9 mouse cellular contexts compared by ENCODE assay signal in genomic region chr6:17589049-17589952, GRCm38 (mm10). TPM values are rescaled to one million over a fixed set of nuclear protein-coding genes. Genes with fewer than 3 reads are reported as not detected.
DNase-seq lines count a peak whose midpoint lies in the region; ATAC-seq and TF ChIP-seq lines count a peak whose summit lies in the region.
"Had no signal": no experiment of that assay in that cellular context is flagged by ENCODE, and none has a peak within 500 bp of the region (broad histone marks: within the 10 kb centered on the region; RNA-seq: fewer than 3 reads in every experiment).

No protein-coding gene starts in this region.

- TF ChIP-seq RAD21 in CH12.LX (IDR thresholded peaks at IDR 0.05; ENCODE audit: low read depth, low read length) = peak; percentile 98

- dilution Hi-C loops in CH12.LX (cut with MboI; ENCODE audit: extremely low pct_ligation_motif_present, extremely low pct_unique_long_range_greater_than_20kb, low sequenced_read_pairs) = no loop called here

- H3K4me2 ChIP-seq in CH12.LX (ENCODE audit: insufficient read depth, low read depth, poor library complexity, severe bottlenecking) = peak overlapping the region; percentile 74
- H3K4me2 ChIP-seq: heart, embryonic 15.5 days had no signal

- no peaks in the 10 kb centered on the region for H3K4me1 ChIP-seq in CH12.LX (ENCODE audit: control insufficient read depth in 1 of 2, insufficient read depth in 2 of 2)
- H3K4me1 ChIP-seq in lung, adult 2 months (ENCODE audit: control insufficient read depth, insufficient read depth, low read length) = no peaks in the 10 kb centered on the region
- H3K4me1 ChIP-seq: heart, embryonic 15.5 days had no signal

- no peaks in the 10 kb centered on the region for H3K27me3 ChIP-seq in CH12.LX (replicated peaks)
- H3K27me3 ChIP-seq: heart, embryonic 15.5 days had no signal

- peak; percentile 74 for ATAC-seq in erythroid progenitor cell, adult 5-6 weeks (replicated peaks; ENCODE audit: low FRiP score, poor library complexity, severe bottlenecking)
- peak; percentile 93 for ATAC-seq in neutrophil, adult 5-6 weeks (ENCODE audit: extremely low read depth, insufficient number of reproducible peaks, low FRiP score, poor library complexity, severe bottlenecking)

- no peak for TF ChIP-seq EP300 in CH12.LX (IDR thresholded peaks at IDR 0.05; ENCODE audit: low read length)

- 31% methylated on average over 16 of the region's 16 CpGs for WGBS in lung, adult 2 months

- peak; percentile 81 to 97 for TF ChIP-seq CTCF in CH12.LX (conservative IDR thresholded peaks at IDR 0.05 in 1 of 2, IDR thresholded peaks at IDR 0.05 in 1 of 2; ENCODE audit: low read depth in 2 of 2, low read length in 2 of 2)
- peak; percentile 93 for TF ChIP-seq CTCF in brain, embryonic 14.5 days (IDR thresholded peaks at IDR 0.05; ENCODE audit: borderline replicate concordance, extremely low read depth, insufficient read depth, insufficient read length)
- peak; percentile 97 for TF ChIP-seq CTCF in layer of hippocampus, adult 2 months (conservative IDR thresholded peaks at IDR 0.05)
- TF ChIP-seq CTCF in lung, adult 2 months (IDR thresholded peaks at IDR 0.05; ENCODE audit: insufficient read depth, low read length) = peak; percentile 98

- H3K9me3 ChIP-seq in CH12.LX (replicated peaks; ENCODE audit: low read length) = peaks cover 8% of the 10 kb centered on the region

- no peak for TF ChIP-seq POLR2A in CH12.LX (IDR thresholded peaks at IDR 0.05; ENCODE audit: low read depth, low read length)
- no peak for TF ChIP-seq POLR2A in brain, embryonic 14.5 days (IDR thresholded peaks at IDR 0.05; ENCODE audit: borderline replicate concordance, extremely low read depth, insufficient read depth, insufficient read length, poor library complexity, severe bottlenecking)
- no peak for TF ChIP-seq POLR2A in lung, adult 2 months (IDR thresholded peaks at IDR 0.05; ENCODE audit: borderline replicate concordance, extremely low read depth, low read depth, low read length)

- no peaks in the 10 kb centered on the region for H3K79me2 ChIP-seq in CH12.LX (replicated peaks; ENCODE audit: control insufficient read depth, extremely low read depth, insufficient read depth, poor library complexity, severe bottlenecking)

- H3K4me3 ChIP-seq in CH12.LX (replicated peaks in 1 of 3; ENCODE audit: low read depth in 2 of 3, low read length in 2 of 3, poor library complexity in 1 of 3) = no peak overlapping the region
- H3K4me3 ChIP-seq in layer of hippocampus, adult 2 months = no peak overlapping the region
- H3K4me3 ChIP-seq in lung, adult 2 months (replicated peaks; ENCODE audit: extremely low read depth, low read depth, low read length) = no peak overlapping the region
- H3K4me3 ChIP-seq: heart, embryonic 15.5 days had no signal

- in situ Hi-C loops in CH12.LX (cut with MboI; ENCODE audit: low pct_ligation_motif_present, low pct_unique_long_range_greater_than_20kb, low sequenced_read_pairs) = loop anchor here (10.0 kb wide), 2 partner anchors 224 to 484 kb away; no protein-coding TSS in a partner anchor

- no peak overlapping the region for H3K9ac ChIP-seq in CH12.LX (ENCODE audit: insufficient read depth, low read depth)
- H3K9ac ChIP-seq: heart, embryonic 15.5 days had no signal

- DNase-seq in CH12.LX (ENCODE audit: extremely low read depth) = peak; percentile 72
- DNase-seq in brain, embryonic 14.5 days (ENCODE audit: low read depth) = peak; percentile 89
- peak; percentile 88 for DNase-seq in heart, postnatal 4 days
- peak; percentile 67 to 90 for DNase-seq in layer of hippocampus, adult 2 months (ENCODE audit: low spot score in 2 of 2)
- DNase-seq in lung, adult 2 months = peak; percentile 73
- DNase-seq in testis, postnatal 14 days (ENCODE audit: low spot score) = peak; percentile 60

- H3K27ac ChIP-seq in CH12.LX (ENCODE audit: insufficient read depth, low read depth) = no peak overlapping the region
- H3K27ac ChIP-seq in layer of hippocampus, adult 2 months = no peak overlapping the region
- H3K27ac ChIP-seq: heart, embryonic 15.5 days had no signal

- no peaks in the 10 kb centered on the region for H3K36me3 ChIP-seq in CH12.LX (replicated peaks in 1 of 2; ENCODE audit: control insufficient read depth in 1 of 2, insufficient read depth in 1 of 2, low read length in 1 of 2)
- H3K36me3 ChIP-seq: heart, embryonic 15.5 days had no signal

TF ChIP-seq in CH12.LX, 34 proteins besides CTCF, POLR2A, EP300 and RAD21:
- TF ChIP-seq JUN (IDR thresholded peaks at IDR 0.05; ENCODE audit: insufficient read depth, low read depth, low read length) = no peak
- TF ChIP-seq SIN3A (IDR thresholded peaks at IDR 0.05; ENCODE audit: low read length) = 0 out of 2 replicates have a peak, but pooled peaks have one; percentile 18
- peak; percentile 90 for TF ChIP-seq SMC3 (IDR thresholded peaks at IDR 0.05; ENCODE audit: low read depth, low read length)
- TF ChIP-seq NELFE (IDR thresholded peaks at IDR 0.05; ENCODE audit: low read depth, low read length) = peak; percentile 27; the same call in 1 of the 2 replicates
- TF ChIP-seq POLR2AphosphoS2 (IDR thresholded peaks at IDR 0.05; ENCODE audit: low read depth, low read length) = no peak
- peak; percentile 69 for TF ChIP-seq ZC3H11A (IDR thresholded peaks at IDR 0.05; ENCODE audit: low read depth, low read length)
- no peak for TF ChIP-seq PAX5 (IDR thresholded peaks at IDR 0.05; ENCODE audit: low read length)
- peak; percentile 28; the same call in 1 of the 2 replicates for TF ChIP-seq ZNF384 (IDR thresholded peaks at IDR 0.05; ENCODE audit: low read depth, low read length)
- TF ChIP-seq MAFK (IDR thresholded peaks at IDR 0.05; ENCODE audit: insufficient replicate concordance, low read length) = no peak
- no peak for TF ChIP-seq USF1 (IDR thresholded peaks at IDR 0.05; ENCODE audit: low read depth, low read length)
- no peak for TF ChIP-seq ZMIZ1 (IDR thresholded peaks at IDR 0.05; ENCODE audit: low read depth, low read length)

RNA-seq across cellular contexts. Expression of gene Capza2, which starts 46.7 kb away (rescaled TPM):
- total RNA-seq in CH12.LX (2012; rRNA removed) (64.9 and 81.2 TPM in 2 replicates), CH12.LX (2014; rRNA removed) (277 and 305 TPM in 2 replicates)
- 171 and 212 TPM in 2 replicates for polyA plus RNA-seq in CH12.LX (2012; ENCODE audit: insufficient read length, low read depth)
- polyA plus RNA-seq in brain, embryonic 14.5 days (2012; rRNA removed) = 96.1 and 100 TPM in 2 replicates
- 76.3 and 103 TPM in 2 replicates for total RNA-seq in erythroid progenitor cell, adult 5-6 weeks (2015; ENCODE audit: low replicate concordance)
- 72.8 and 80.6 TPM in 2 replicates for total RNA-seq in erythroid progenitor cell, adult 5-6 weeks (2017; ENCODE audit: low replicate concordance)
- total RNA-seq in heart, postnatal 4 days (2021) = 100 to 1,000 TPM; 159 to 165 TPM
- total RNA-seq in layer of hippocampus, adult 2 months (2021) = 100 to 1,000 TPM; 300 to 302 TPM
- polyA plus RNA-seq in lung, adult 2 months (2012; rRNA removed) = 9.1 and 17.6 TPM in 2 replicates
- total RNA-seq in neutrophil, adult 5-6 weeks (2017) = 326 and 336 TPM in 2 replicates
